Mouse (Mus musculus): ENCODE measurements around the gene Gtf2a1. TPM values are rescaled to one million over a fixed set of nuclear protein-coding genes. Genes with fewer than 3 reads are reported as not detected.
"Not testable (repeated sequence)": the region's sequence is repeated elsewhere in the genome, so short reads cannot be mapped to it uniquely, and the experiment has no call there.

Gtf2a1 gene
- total RNA-seq, 2 experiments from 2014 or later, result 52.2 to 53.0 TPM

GRCm38 (mm10) chr12:91588670-91589541 is 1.4 kb downstream of the Gtf2a1 start:
- peak overlapping the region; percentile 99 for H3K27ac ChIP-seq
- H3K4me3 ChIP-seq, result peak overlapping the region; percentile 95
- DNase-seq (ENCODE audit: low spot score in 2 of 2), result peak in 1 of 2 experiments; percentile 33
- TF ChIP-seq CTCF (conservative IDR thresholded peaks at IDR 0.05), result no peak

GRCm38 (mm10) chr12:91588176-91588669 is 2.1 kb downstream of the Gtf2a1 start:
- Histone ChIP-seq H3K4me3 (peak overlapping the region; percentile 95), H3K27ac (peak overlapping the region; percentile 99)
- TF ChIP-seq CTCF (conservative IDR thresholded peaks at IDR 0.05), result peak; percentile 58
- DNase-seq (ENCODE audit: low spot score in 2 of 2), result peak; percentile 87 to 91

GRCm38 (mm10) chr12:91587491-91588033 is 2.7 kb downstream of the Gtf2a1 start:
- Histone ChIP-seq H3K27ac (peak overlapping the region; percentile 99), H3K4me3 (peak overlapping the region; percentile 95)
- no peak for TF ChIP-seq CTCF (conservative IDR thresholded peaks at IDR 0.05)
- no peak for DNase-seq (ENCODE audit: low spot score in 2 of 2)

GRCm38 (mm10) chr12:91587077-91587476 is 3.2 kb downstream of the Gtf2a1 start:
- no peak for TF ChIP-seq CTCF (conservative IDR thresholded peaks at IDR 0.05)
- no peak for DNase-seq (ENCODE audit: low spot score in 2 of 2)
- peak overlapping the region; percentile 99; the same call in 1 of the 2 replicates for H3K27ac ChIP-seq
- peak overlapping the region; percentile 95 for H3K4me3 ChIP-seq

- not testable (repeated sequence) for H3K27ac ChIP-seq; H3K4me3 ChIP-seq; DNase-seq (ENCODE audit: low spot score in 2 of 2)
These were observed 4.5 kb downstream of the Gtf2a1 start for GRCm38 (mm10) chr12:91585815-91586214.

- no peak overlapping the region for H3K27ac ChIP-seq
- no peak for DNase-seq (ENCODE audit: low spot score in 2 of 2)
- H3K4me3 ChIP-seq, result no peak overlapping the region
- no peak for TF ChIP-seq CTCF (conservative IDR thresholded peaks at IDR 0.05)
These were observed 5.1 kb downstream of the Gtf2a1 start for GRCm38 (mm10) chr12:91585206-91585605.

GRCm38 (mm10) chr12:91583409-91583808 is 6.9 kb downstream of the Gtf2a1 start:
- TF ChIP-seq CTCF (conservative IDR thresholded peaks at IDR 0.05), result no peak

GRCm38 (mm10) chr12:91582362-91583002 is 7.8 kb downstream of the Gtf2a1 start:
- Histone ChIP-seq H3K4me3 (no peak overlapping the region), H3K27ac (peak overlapping the region; percentile 32; the same call in 1 of the 2 replicates)
- no peak for TF ChIP-seq CTCF (conservative IDR thresholded peaks at IDR 0.05)
- DNase-seq (ENCODE audit: low spot score in 2 of 2), result no peak

More at GRCm38 (mm10) chr12:91583409-91583808, 6.9 kb downstream of the Gtf2a1 start:
- Histone ChIP-seq H3K4me3 (no peak overlapping the region), H3K27ac (no peak overlapping the region)
- DNase-seq (ENCODE audit: low spot score in 2 of 2), result no peak

- TF ChIP-seq CTCF (conservative IDR thresholded peaks at IDR 0.05), result no peak
- no peak for DNase-seq (ENCODE audit: low spot score in 2 of 2)
These were observed 8.8 kb downstream of the Gtf2a1 start for GRCm38 (mm10) chr12:91581204-91582070.

GRCm38 (mm10) chr12:91579665-91580064 is 10.6 kb downstream of the Gtf2a1 start:
- Histone ChIP-seq H3K4me3 (no peak overlapping the region), H3K27ac (no peak overlapping the region)
- no peak for TF ChIP-seq CTCF (conservative IDR thresholded peaks at IDR 0.05)
- DNase-seq (ENCODE audit: low spot score in 2 of 2), result no peak

More at GRCm38 (mm10) chr12:91581204-91582070, 8.8 kb downstream of the Gtf2a1 start:
- Histone ChIP-seq H3K4me3 (no peak overlapping the region; the same call in 1 of the 2 replicates), H3K27ac (no peak overlapping the region)

- DNase-seq (ENCODE audit: low spot score in 2 of 2), result no peak
- no peak for TF ChIP-seq CTCF (conservative IDR thresholded peaks at IDR 0.05)
- Histone ChIP-seq H3K27ac (no peak overlapping the region), H3K4me3 (no peak overlapping the region)
These were observed 18.6 kb downstream of the Gtf2a1 start for GRCm38 (mm10) chr12:91571708-91572107.

GRCm38 (mm10) chr12:91569255-91569654 is 21.0 kb downstream of the Gtf2a1 start:
- TF ChIP-seq CTCF (conservative IDR thresholded peaks at IDR 0.05), result no peak
- DNase-seq (ENCODE audit: low spot score in 2 of 2), result no peak
- Histone ChIP-seq H3K4me3 (no peak overlapping the region), H3K27ac (no peak overlapping the region)

Measured in layer of hippocampus, adult 2 months (tissue).